Mouse (Mus musculus): Measurements from ENCODE around the gene Uqcrfs1. TPM values are rescaled to one million over a fixed set of nuclear protein-coding genes. Genes with fewer than 3 reads are reported as not detected.

Uqcrfs1 gene
- total RNA-seq, 2 experiments from 2014 or later = 472 to 526 TPM

DNA sequence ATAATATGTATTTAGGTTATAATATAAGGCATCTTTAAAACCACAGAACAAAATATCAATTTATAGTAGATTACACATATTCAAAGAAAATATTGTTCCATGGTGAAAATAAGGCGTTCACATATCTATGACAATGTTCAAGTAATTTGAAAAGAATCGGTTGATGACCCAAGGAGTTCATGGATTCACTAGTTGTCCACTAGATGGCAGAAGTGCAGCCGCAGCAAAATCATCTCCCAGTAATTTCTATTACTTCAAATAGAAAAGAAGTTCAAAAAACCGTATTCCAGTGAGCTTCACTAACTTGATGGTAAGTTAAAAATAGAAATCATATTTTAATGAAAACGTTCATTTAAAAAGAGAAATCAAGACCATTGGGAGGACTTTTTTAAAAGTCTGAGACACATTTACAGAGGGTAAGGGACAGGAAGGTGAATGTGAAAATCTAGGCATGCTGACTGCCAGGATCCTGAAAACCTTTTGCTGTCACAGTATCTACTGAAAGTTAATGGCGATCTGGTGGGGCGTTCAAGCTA, 43.2 kb downstream of the Uqcrfs1 start:
- peak; percentile 25 for DNase-seq (ENCODE audit: low spot score)

Other genes starting within 250 kb of the Uqcrfs1 start
- 1 to 10 TPM; 3.3 to 5.4 TPM for gene Agtr1a, start 208.9 kb downstream of the Uqcrfs1 start, total RNA-seq (2021)
- gene Dusp22, start 114.6 kb upstream of the Uqcrfs1 start, total RNA-seq (2021) = 10 to 100 TPM; 46.9 to 47.9 TPM
- 1 to 10 TPM in 1 of 2 experiments, under 1 TPM in 1; 0.52 to 1.6 TPM for gene Irf4, start 203.9 kb upstream of the Uqcrfs1 start, total RNA-seq (2021)